Mouse (Mus musculus): ENCODE results near the gene Tesk1. TPM values are rescaled to one million over a fixed set of nuclear protein-coding genes. Genes with fewer than 3 reads are reported as not detected.

Gene Tesk1
- polyA plus RNA-seq, 1 experiment, result 51.5 TPM

DNA sequence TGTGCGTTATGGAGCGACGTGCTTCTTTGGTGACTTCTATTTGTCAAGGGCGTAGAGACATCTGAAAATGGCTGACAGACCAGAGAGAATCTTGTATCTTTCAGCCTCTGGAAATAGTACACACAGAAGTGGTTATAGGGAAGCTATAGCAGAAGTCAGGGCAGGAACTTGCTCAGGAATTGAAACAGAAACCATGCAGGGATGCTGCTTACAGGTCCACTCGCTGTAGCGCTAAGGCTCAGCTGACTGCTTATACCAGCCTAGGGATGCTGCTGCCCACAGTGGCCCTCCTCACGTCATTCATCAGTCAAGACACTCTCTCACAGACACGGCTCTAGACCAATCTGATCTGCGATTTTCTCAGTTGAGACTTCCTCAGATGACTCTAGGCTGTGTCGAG, 28.6 kb downstream of the Tesk1 start:
- TF ChIP-seq CTCF (IDR thresholded peaks at IDR 0.05; ENCODE audit: low read depth, low read length) (no peak), POLR2A (IDR thresholded peaks at IDR 0.05; ENCODE audit: borderline replicate concordance, low read depth, low read length) (no peak)
- H3K4me3 ChIP-seq (ENCODE audit: insufficient read depth, low read length), result no peak overlapping the region
- H3K27ac ChIP-seq (ENCODE audit: insufficient read depth, low read depth, low read length), result peak overlapping the region; percentile 25; the same call in 1 of the 2 replicates
- peaks cover 58% of the 10 kb centered on the region for H3K4me1 ChIP-seq (ENCODE audit: control insufficient read depth, insufficient read depth, low read length)

DNA sequence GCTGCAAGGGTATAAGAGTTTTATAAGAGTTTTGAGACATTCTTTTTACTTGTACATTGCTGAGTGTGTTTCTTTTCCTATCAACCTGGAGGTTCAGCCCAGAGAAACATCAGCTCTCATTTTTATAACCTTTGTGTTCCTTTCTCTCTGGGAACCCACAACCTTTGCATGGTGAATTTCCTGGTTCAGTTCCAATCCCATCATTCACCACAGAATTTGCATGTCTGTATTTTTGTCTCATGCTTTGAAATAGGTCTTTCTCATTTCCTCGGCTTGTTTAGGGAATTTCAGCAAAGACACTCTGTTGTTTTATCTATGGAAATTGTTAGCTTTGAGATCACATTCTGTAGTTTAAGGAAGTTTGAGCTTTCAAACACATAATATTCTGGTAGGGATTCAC, 31.9 kb downstream of the Tesk1 start:
- H3K4me3 ChIP-seq (ENCODE audit: insufficient read depth, low read length), result no peak overlapping the region
- TF ChIP-seq POLR2A (IDR thresholded peaks at IDR 0.05; ENCODE audit: borderline replicate concordance, low read depth, low read length), result no peak
- TF ChIP-seq CTCF (IDR thresholded peaks at IDR 0.05; ENCODE audit: low read depth, low read length), result no peak
- H3K4me1 ChIP-seq (ENCODE audit: control insufficient read depth, insufficient read depth, low read length), result peaks cover 55% of the 10 kb centered on the region
- peak overlapping the region; percentile 83 for H3K27ac ChIP-seq (ENCODE audit: insufficient read depth, low read depth, low read length)

DNA sequence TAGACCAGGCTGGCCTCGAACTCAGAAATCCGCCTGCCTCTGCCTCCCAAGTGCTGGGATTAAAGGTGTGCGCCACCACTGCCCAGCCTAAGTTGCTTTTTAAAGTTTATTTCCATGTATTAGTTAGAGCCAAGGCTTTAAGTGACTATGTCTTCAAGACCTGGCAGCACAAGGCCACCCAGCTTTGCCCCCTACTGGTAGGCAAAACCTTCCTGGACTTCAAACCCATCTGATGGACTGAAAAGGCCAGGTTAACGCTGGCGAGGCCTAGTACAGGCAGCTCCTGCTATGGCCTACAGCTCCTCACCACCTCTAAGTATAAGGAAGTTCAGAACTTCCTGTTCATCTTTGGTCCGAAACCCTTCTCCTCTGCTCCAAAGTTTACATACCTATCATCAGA, 34.9 kb downstream of the Tesk1 start:
- Histone ChIP-seq H3K27ac (ENCODE audit: insufficient read depth, low read depth, low read length) (peak overlapping the region; percentile 37), H3K4me3 (ENCODE audit: insufficient read depth, low read length) (no peak overlapping the region), H3K4me1 (ENCODE audit: control insufficient read depth, insufficient read depth, low read length) (peaks cover 51% of the 10 kb centered on the region)
- no peak for TF ChIP-seq POLR2A (IDR thresholded peaks at IDR 0.05; ENCODE audit: borderline replicate concordance, low read depth, low read length)
- no peak for TF ChIP-seq CTCF (IDR thresholded peaks at IDR 0.05; ENCODE audit: low read depth, low read length)

DNA sequence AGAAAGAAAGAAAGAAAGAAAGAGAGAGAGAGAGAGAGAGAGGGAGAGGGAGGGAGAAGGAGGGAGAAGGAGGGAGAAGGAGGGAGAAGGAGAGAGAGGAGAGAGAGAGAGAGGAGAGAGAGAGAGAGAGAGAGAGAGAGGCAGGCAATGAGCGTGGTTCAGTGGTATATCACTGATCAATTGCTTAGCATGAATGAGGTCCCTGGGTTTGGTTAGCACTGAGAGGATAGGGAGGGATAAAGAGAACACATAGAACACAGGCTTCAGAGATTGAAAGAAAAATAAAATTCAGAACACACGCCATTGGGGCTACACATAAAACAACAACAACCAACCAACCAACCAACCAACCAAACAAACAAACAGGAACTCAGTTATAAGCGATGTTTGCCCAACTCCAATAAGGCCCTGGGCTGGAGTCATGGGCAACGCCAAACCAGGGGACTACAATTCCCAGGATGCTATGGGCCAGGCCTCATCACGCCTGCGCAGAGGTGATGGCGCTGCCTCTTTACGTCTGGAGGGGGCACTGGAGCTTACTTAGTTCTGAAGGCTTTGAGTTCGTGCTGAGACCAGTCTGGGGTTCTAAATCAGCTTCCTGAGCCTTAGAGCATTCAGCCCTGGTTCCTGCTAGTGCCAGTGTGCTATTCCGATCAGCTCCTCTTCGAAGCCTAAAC, 36.3 kb downstream of the Tesk1 start:
- Histone ChIP-seq H3K27ac (ENCODE audit: insufficient read depth, low read depth, low read length) (peak overlapping the region; percentile 69), H3K4me1 (ENCODE audit: control insufficient read depth, insufficient read depth, low read length) (peaks cover 52% of the 10 kb centered on the region), H3K4me3 (ENCODE audit: insufficient read depth, low read length) (peak overlapping the region; percentile 53)
- TF ChIP-seq CTCF (IDR thresholded peaks at IDR 0.05; ENCODE audit: low read depth, low read length) (0 out of 2 replicates have a peak, but pooled peaks have one; percentile 13), POLR2A (IDR thresholded peaks at IDR 0.05; ENCODE audit: borderline replicate concordance, low read depth, low read length) (no peak)

DNA sequence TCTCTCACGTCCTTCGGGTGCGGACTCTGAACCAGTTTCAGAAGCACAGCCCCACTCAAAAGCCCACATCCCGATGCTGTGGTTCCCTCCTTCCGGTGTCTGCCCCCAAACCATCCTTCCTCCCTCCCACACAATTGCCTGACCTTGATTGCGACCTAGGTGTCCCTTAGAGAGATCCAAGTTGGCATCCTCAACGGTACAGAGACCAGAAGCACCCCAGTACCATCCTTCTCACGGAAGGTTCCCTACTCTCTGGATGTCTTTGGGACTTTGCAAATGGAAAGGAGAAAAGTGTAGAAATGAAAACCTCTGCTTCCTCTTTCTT, 36.8 kb downstream of the Tesk1 start:
- TF ChIP-seq CTCF (IDR thresholded peaks at IDR 0.05; ENCODE audit: low read depth, low read length) (no peak; the same call in 1 of the 2 replicates), POLR2A (IDR thresholded peaks at IDR 0.05; ENCODE audit: borderline replicate concordance, low read depth, low read length) (no peak)
- H3K4me3 ChIP-seq (ENCODE audit: insufficient read depth, low read length), result peak overlapping the region; percentile 53
- H3K27ac ChIP-seq (ENCODE audit: insufficient read depth, low read depth, low read length), result peak overlapping the region; percentile 69
- peaks cover 47% of the 10 kb centered on the region for H3K4me1 ChIP-seq (ENCODE audit: control insufficient read depth, insufficient read depth, low read length)

DNA sequence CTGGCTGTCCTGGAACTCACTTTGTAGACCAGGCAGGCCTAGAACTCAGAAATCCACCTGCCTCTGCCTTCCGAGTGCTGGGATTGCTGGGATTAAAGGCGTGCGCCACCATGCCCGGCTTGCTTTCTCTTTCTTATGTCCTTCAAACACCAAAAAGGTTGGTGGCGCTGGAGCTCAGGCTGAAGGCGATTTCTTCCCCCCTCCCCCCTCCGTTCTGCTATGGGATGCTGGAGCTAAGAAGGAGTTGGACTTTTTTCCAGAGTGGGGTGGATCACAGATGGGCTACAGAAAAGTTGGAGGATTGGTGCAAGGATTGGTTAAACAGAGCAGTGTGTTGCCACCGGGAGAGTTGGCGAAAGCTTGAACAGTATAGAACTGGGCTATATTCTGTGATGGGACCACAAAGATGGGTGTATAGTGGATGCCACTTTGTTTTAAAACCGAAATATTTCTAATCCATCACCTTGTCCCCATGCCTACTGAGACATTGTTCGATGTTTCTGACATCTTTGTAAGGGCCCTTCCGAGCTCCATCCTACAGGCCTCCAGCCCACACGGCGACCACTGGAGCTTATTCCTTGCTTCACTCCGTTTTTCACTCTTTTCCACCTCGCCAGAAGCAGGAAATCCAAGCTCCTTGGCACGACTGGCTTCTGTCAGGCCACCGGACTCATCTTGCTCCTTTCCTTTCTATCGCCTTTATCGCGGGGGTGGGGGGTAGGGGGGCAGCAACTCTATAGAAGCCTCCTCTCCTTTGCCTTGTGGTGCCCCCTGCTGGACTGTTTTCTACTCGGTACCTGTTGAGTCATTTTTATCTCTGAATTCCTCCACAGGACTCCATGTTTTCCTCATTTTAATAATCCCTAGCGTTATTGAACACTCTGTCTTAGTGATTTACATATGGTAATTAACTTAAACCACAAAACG, 37.4 kb downstream of the Tesk1 start:
- H3K4me1 ChIP-seq (ENCODE audit: control insufficient read depth, insufficient read depth, low read length), result peaks cover 43% of the 10 kb centered on the region
- no peak overlapping the region for H3K4me3 ChIP-seq (ENCODE audit: insufficient read depth, low read length)

DNA sequence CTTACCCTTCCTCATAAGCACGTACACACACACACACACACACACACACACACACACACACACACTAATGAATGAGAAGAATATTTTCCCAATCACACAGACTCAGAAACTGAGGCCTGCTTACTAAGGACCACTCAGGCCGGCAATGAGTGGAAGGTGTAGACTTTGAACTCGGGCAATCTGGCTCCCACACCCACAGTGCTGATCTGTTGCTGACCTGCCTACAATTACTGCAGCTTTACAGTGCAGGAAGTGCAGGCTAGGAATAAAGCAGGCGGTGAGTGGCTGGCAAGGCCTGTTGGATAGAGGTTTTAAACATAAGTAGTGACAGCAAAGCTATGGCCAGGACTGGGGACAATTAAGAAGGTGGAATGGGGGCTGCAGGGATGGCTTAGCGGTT, 39.2 kb downstream of the Tesk1 start:
- Histone ChIP-seq H3K4me1 (ENCODE audit: control insufficient read depth, insufficient read depth, low read length) (peaks cover 28% of the 10 kb centered on the region), H3K27ac (ENCODE audit: insufficient read depth, low read depth, low read length) (no peak overlapping the region), H3K4me3 (ENCODE audit: insufficient read depth, low read length) (no peak overlapping the region)
- TF ChIP-seq CTCF (IDR thresholded peaks at IDR 0.05; ENCODE audit: low read depth, low read length) (no peak), POLR2A (IDR thresholded peaks at IDR 0.05; ENCODE audit: borderline replicate concordance, low read depth, low read length) (no peak)

More for the DNA sequence above, 37.4 kb downstream of the Tesk1 start:
- TF ChIP-seq POLR2A (IDR thresholded peaks at IDR 0.05; ENCODE audit: borderline replicate concordance, low read depth, low read length), result no peak
- peak; percentile 67 for TF ChIP-seq CTCF (IDR thresholded peaks at IDR 0.05; ENCODE audit: low read depth, low read length)
- peak overlapping the region; percentile 69 for H3K27ac ChIP-seq (ENCODE audit: insufficient read depth, low read depth, low read length)

DNA sequence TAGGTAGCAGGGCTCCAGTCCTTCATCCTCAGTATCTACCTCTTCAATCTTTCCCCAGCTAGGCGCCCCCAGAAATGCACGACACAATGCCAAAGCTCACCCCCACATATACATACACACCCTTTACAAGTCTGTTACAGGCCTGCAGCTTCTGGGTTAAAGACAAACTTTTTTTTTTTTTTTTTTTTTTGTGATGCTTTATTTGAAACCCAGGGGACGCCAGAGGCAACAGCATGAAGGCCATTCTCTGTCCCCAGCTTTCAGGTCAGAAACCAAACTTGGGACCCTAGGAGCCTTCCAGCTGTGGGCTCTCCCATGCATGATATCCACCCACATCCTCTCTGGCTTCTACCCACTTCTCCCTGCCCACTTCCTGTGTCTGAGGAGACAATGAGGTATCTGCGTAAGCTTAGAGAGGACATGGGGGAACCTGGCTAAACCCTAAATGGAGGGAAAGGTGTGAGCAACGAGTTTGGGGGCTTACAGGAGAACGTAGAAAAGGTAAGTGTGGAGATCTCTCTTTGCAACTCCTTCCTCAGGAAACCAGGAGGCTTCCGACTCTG, 40.2 kb downstream of the Tesk1 start:
- Histone ChIP-seq H3K27ac (ENCODE audit: insufficient read depth, low read depth, low read length) (no peak overlapping the region), H3K4me3 (ENCODE audit: insufficient read depth, low read length) (no peak overlapping the region), H3K4me1 (ENCODE audit: control insufficient read depth, insufficient read depth, low read length) (peaks cover 20% of the 10 kb centered on the region)
- TF ChIP-seq POLR2A (IDR thresholded peaks at IDR 0.05; ENCODE audit: borderline replicate concordance, low read depth, low read length) (no peak), CTCF (IDR thresholded peaks at IDR 0.05; ENCODE audit: low read depth, low read length) (no peak)

DNA sequence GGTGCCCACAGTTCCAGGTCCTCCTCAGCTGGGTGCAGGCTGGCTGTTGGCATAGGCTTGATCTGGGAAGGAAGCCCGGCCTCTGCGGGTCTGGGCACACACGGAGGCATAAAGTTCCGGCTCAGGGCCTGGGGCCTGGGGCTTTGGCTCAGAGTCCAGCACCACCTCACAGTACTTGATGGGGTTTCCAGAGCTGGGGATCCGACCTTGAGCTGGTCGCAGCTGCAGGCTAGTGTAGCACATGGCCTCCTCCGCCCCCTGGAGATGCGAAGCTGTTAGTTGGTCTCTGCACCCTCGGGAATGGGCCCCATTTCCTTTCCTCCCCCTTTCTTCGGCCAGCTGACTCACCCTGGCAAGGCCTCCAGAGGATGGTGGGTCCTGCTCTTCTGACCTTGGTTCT, 40.9 kb downstream of the Tesk1 start:
- TF ChIP-seq POLR2A (IDR thresholded peaks at IDR 0.05; ENCODE audit: borderline replicate concordance, low read depth, low read length), result no peak
- no peak for TF ChIP-seq CTCF (IDR thresholded peaks at IDR 0.05; ENCODE audit: low read depth, low read length)
- H3K4me1 ChIP-seq (ENCODE audit: control insufficient read depth, insufficient read depth, low read length), result peaks cover 18% of the 10 kb centered on the region
- no peak overlapping the region for H3K27ac ChIP-seq (ENCODE audit: insufficient read depth, low read depth, low read length)
- H3K4me3 ChIP-seq (ENCODE audit: insufficient read depth, low read length), result no peak overlapping the region

All from bone marrow macrophage, adult 2 months (primary cell).